In genomic region chr10:18210726-18211125, GRCm38 (mm10) we compare ENCODE assay signal across 8 mouse cellular contexts. TPM values are rescaled to one million over a fixed set of nuclear protein-coding genes. Genes with fewer than 3 reads are reported as not detected.
DNase-seq lines count a peak whose midpoint lies in the region; ATAC-seq and TF ChIP-seq lines count a peak whose summit lies in the region.

TSS of gene Ect2l (minus strand) at chr10:18210890.

- intact Hi-C loops in left cerebral cortex, postnatal 4 days (cut with DNase I): no loop called here
- intact Hi-C loops in left cerebral cortex, postnatal 36 days (cut with DNase I): no loop called here

- TF ChIP-seq POLR2A in lung, adult 2 months (IDR thresholded peaks at IDR 0.05; ENCODE audit: borderline replicate concordance, extremely low read depth, low read depth, low read length): peak; percentile 35; the same call in 1 of the 2 replicates

- H3K9me3 ChIP-seq in forebrain, embryonic 15.5 days: no peaks in the 10 kb centered on the region
- no peaks in the 10 kb centered on the region for H3K9me3 ChIP-seq in intestine, embryonic 14.5 days (ENCODE audit: control insufficient read depth, low read length)

- H3K36me3 ChIP-seq in forebrain, embryonic 15.5 days: no peaks in the 10 kb centered on the region
- no peaks in the 10 kb centered on the region for H3K36me3 ChIP-seq in intestine, embryonic 14.5 days (ENCODE audit: control insufficient read depth, insufficient read depth, low read length)

- H3K27ac ChIP-seq in forebrain, embryonic 15.5 days (replicated peaks): no peak within 1 kb of the TSS
- H3K27ac ChIP-seq in intestine, embryonic 14.5 days (ENCODE audit: low read depth): no peak within 1 kb of the TSS

- peak; percentile 18 for DNase-seq in left cerebral cortex, postnatal 4 days
- DNase-seq in left cerebral cortex, postnatal 36 days (ENCODE audit: low spot score in 2 of 2): no peak
- peak; percentile 92 for DNase-seq in ZHBTc4 (ENCODE audit: low read depth, low spot score)
- DNase-seq in intestine, embryonic 14.5 days (ENCODE audit: low spot score): peak; percentile 67
- peak; percentile 31 for DNase-seq in lung, adult 2 months
- DNase-seq in frontal cortex, postnatal 10 days (ENCODE audit: low spot score in 2 of 2): no peak

- H3K27me3 ChIP-seq in forebrain, embryonic 15.5 days: no peaks in the 10 kb centered on the region
- H3K27me3 ChIP-seq in intestine, embryonic 14.5 days (replicated peaks; ENCODE audit: control insufficient read depth, insufficient read depth, low read length): no peaks in the 10 kb centered on the region

- WGBS in forebrain, embryonic 15.5 days: 14% methylated on average over 11 of the region's 11 CpGs
- 9% methylated on average over 11 of the region's 11 CpGs for WGBS in intestine, embryonic 14.5 days
- 5% methylated on average over 11 of the region's 11 CpGs for WGBS in lung, adult 2 months

- H3K4me2 ChIP-seq in forebrain, embryonic 15.5 days (replicated peaks): no peak within 1 kb of the TSS
- peak within 1 kb of the TSS; percentile 9; the same call in 1 of the 2 replicates for H3K4me2 ChIP-seq in intestine, embryonic 14.5 days (ENCODE audit: low read length)

- H3K4me3 ChIP-seq in forebrain, embryonic 15.5 days: no peak within 1 kb of the TSS
- H3K4me3 ChIP-seq in intestine, embryonic 14.5 days (ENCODE audit: low read depth, low read length): no peak within 1 kb of the TSS
- no peak within 1 kb of the TSS for H3K4me3 ChIP-seq in lung, adult 2 months (replicated peaks; ENCODE audit: extremely low read depth, low read depth, low read length)

- H3K4me1 ChIP-seq in forebrain, embryonic 15.5 days: no peaks in the 10 kb centered on the region
- peaks cover 4% of the 10 kb centered on the region; the same call in 1 of the 2 replicates for H3K4me1 ChIP-seq in intestine, embryonic 14.5 days (replicated peaks; ENCODE audit: control insufficient read depth, insufficient read depth, low read length)
- peaks cover 2% of the 10 kb centered on the region; the same call in 1 of the 2 replicates for H3K4me1 ChIP-seq in lung, adult 2 months (ENCODE audit: control insufficient read depth, insufficient read depth, low read length)

- ATAC-seq in forebrain, embryonic 15.5 days (replicated peaks): 0 out of 2 replicates have a peak, but pooled peaks have one; percentile 32
- peak; percentile 50; the same call in 1 of the 2 replicates for ATAC-seq in intestine, embryonic 14.5 days (replicated peaks; ENCODE audit: low FRiP score, low TSS enrichment, low read depth)
- ATAC-seq in neutrophil, adult 5-6 weeks (ENCODE audit: extremely low read depth, insufficient number of reproducible peaks, low FRiP score, poor library complexity, severe bottlenecking): peak; percentile 82; the same call in 1 of the 2 replicates

- peak; percentile 67 for TF ChIP-seq CTCF in lung, adult 2 months (IDR thresholded peaks at IDR 0.05; ENCODE audit: insufficient read depth, low read length)

- H3K9ac ChIP-seq in forebrain, embryonic 15.5 days (replicated peaks): no peak within 1 kb of the TSS
- H3K9ac ChIP-seq in intestine, embryonic 14.5 days (ENCODE audit: low read length): no peak within 1 kb of the TSS

RNA-seq across cellular contexts. Expression of gene Ect2l, which starts in this region (rescaled TPM):
- total RNA-seq in left cerebral cortex, postnatal 4 days (2021): under 1 TPM; 0.18 to 0.52 TPM
- total RNA-seq in left cerebral cortex, postnatal 36 days (2021): under 1 TPM; 0.10 to 0.68 TPM
- 0.20 TPM in 2 replicates for polyA plus RNA-seq in forebrain, embryonic 15.5 days (2015; fragmentation: Nextera tagmentation; extraction: Ambion mirVana)
- 0.38 TPM in 1 of 2 replicates, not detected in the other for polyA plus RNA-seq in intestine, embryonic 14.5 days (2014; fragmentation: Nextera tagmentation; extraction: Ambion mirVana)
- 0.92 and 1.5 TPM in 2 replicates for polyA plus RNA-seq in lung, adult 2 months (2012; rRNA removed)
- total RNA-seq in neutrophil, adult 5-6 weeks (2017): not detected in 2 replicates

Comparison
In these comparisons a context has a peak if more than half of its experiments do, and no peak if none do; other contexts are left out.
1. Peak in DNase-seq in left cerebral cortex, postnatal 4 days; RNA of the gene not detected or under 1 TPM.
2. Peak in ATAC-seq in forebrain, embryonic 15.5 days; RNA of the gene not detected or under 1 TPM.
3. Peak in DNase-seq, ATAC-seq and H3K4me2 ChIP-seq in intestine, embryonic 14.5 days; RNA of the gene not detected or under 1 TPM.
4. Peak in ATAC-seq in neutrophil, adult 5-6 weeks; RNA of the gene not detected or under 1 TPM.
5. DNase-seq: peak in ZHBTc4 (single experiment) and lung, adult 2 months (single experiment); none in left cerebral cortex, postnatal 36 days (0 of 2) and frontal cortex, postnatal 10 days (0 of 2).
6. ATAC-seq: peak in every context shown above with its lines; median percentile 82 in neutrophil, adult 5-6 weeks; 50 in intestine, embryonic 14.5 days; 32 in forebrain, embryonic 15.5 days.